Mouse (Mus musculus): Measurements from ENCODE around the gene St5. TPM values are rescaled to one million over a fixed set of nuclear protein-coding genes. Genes with fewer than 3 reads are reported as not detected.

The St5 gene
- polyA plus RNA-seq, 1 experiment from 2014 or later, result 43.4 TPM

DNA sequence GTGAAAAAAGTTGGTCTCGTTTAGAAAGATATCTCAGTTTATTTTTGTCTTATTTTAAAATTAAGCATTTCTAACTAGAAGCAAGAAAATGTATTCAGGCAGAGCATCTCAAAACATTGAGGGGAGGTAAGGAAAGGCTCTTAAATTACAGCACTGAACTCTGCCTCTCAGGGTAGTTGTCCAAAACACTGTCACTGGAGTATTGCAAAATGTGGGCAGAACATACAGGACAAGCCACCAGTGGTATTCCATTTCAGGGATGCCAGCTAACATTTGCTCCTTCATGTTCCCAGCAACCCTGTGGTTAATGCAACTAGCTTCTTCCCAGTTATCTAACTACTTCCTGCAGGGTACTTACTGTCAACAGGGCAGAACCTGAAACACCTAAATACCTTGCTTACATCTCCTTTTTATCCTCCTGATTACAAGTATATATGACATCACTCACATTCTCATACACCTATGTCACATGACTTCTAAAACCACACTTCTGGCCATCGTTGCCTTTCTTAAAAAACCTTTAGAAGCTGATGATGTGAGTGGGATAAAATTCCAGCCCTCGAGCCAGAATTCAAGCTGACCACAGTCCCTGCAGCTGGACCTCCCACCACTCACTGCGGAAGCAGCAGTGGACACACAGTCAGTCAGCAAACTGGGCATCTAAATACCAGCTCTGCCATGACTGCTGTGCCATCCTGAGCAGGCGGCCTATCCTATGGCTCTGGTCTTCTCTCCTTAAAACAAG, 33.8 kb downstream of the St5 start:
- no peak for ATAC-seq (ENCODE audit: insufficient number of reproducible peaks, insufficient read depth, low FRiP score, low TSS enrichment, low read depth)
- Histone ChIP-seq H3K27me3 (no peaks in the 10 kb centered on the region), H3K4me1 (replicated peaks) (peaks cover 21% of the 10 kb centered on the region), H3K9me3 (no peaks in the 10 kb centered on the region), H3K27ac (no peak overlapping the region), H3K4me2 (peak overlapping the region; percentile 63), H3K9ac (replicated peaks) (0 out of 2 replicates have a peak overlapping the region, but pooled peaks have one; percentile 1), H3K36me3 (no peaks in the 10 kb centered on the region), H3K4me3 (replicated peaks) (no peak overlapping the region; the same call in 1 of the 2 replicates)
- WGBS, result 75% methylated on average over 5 of the region's 5 CpGs

DNA sequence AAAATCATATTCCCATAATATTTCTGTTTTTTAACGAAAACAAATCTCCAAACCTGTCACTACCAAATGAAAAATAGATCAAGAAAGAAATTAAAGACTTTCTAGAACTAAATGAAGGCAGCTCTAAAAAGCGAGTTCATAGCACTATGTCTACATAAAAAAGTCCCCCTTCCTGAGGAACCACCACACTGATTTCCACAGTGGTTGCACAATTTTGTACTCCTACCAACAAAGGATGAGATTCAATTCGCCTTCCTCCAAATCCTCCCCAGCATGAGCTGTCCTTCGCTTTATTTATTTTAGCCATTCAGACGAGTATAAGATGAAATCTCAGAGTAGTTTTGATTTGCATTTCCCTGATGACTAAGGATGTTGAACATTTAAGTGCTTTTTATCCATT, 36.7 kb downstream of the St5 start:
- no peaks in the 10 kb centered on the region for H3K9me3 ChIP-seq
- WGBS, result 93% methylated on average over 5 of the region's 5 CpGs
- no peak overlapping the region for H3K4me2 ChIP-seq
- H3K27me3 ChIP-seq, result no peaks in the 10 kb centered on the region
- ATAC-seq (ENCODE audit: insufficient number of reproducible peaks, insufficient read depth, low FRiP score, low TSS enrichment, low read depth), result no peak
- no peaks in the 10 kb centered on the region for H3K36me3 ChIP-seq
- peaks cover 16% of the 10 kb centered on the region for H3K4me1 ChIP-seq (replicated peaks)
- no peak overlapping the region for H3K9ac ChIP-seq (replicated peaks)
- no peak overlapping the region for H3K27ac ChIP-seq
- H3K4me3 ChIP-seq (replicated peaks), result no peak overlapping the region

GRCm38 (mm10) chr7:109662626-109663025, 40.8 kb downstream of the St5 start:
- ATAC-seq (ENCODE audit: insufficient number of reproducible peaks, insufficient read depth, low FRiP score, low TSS enrichment, low read depth), result no peak
- H3K9ac ChIP-seq (replicated peaks), result no peak overlapping the region
- no peak overlapping the region for H3K27ac ChIP-seq
- H3K27me3 ChIP-seq, result no peaks in the 10 kb centered on the region
- no peaks in the 10 kb centered on the region for H3K36me3 ChIP-seq
- H3K4me1 ChIP-seq (replicated peaks), result peaks cover 9% of the 10 kb centered on the region
- no peak overlapping the region for H3K4me3 ChIP-seq (replicated peaks)
- WGBS, result 81% methylated on average over 4 of the region's 4 CpGs
- H3K4me2 ChIP-seq, result no peak overlapping the region
- H3K9me3 ChIP-seq, result no peaks in the 10 kb centered on the region

DNA sequence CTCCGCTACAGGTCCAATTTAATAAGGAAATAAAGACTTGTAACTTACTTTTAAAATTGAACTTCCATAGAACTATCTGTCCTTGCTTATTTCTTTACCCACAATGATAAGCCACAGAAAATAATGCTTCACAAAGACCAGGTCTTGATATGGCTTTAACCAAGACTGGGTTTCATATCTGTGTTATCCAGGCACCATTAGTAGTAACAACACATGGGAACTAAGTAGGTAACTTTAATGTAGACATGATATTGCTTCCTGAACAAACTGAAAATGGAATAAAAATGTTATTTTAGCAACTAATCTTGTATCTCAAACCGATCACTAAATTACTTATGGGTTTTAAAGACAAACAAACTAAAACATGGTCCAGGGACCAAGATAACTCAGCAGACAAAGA, 44.1 kb downstream of the St5 start:
- Histone ChIP-seq H3K27me3 (no peaks in the 10 kb centered on the region), H3K36me3 (peaks cover 5% of the 10 kb centered on the region; the same call in 1 of the 2 replicates), H3K9me3 (no peaks in the 10 kb centered on the region), H3K4me1 (replicated peaks) (peaks cover 9% of the 10 kb centered on the region), H3K27ac (no peak overlapping the region), H3K4me3 (replicated peaks) (no peak overlapping the region), H3K9ac (replicated peaks) (no peak overlapping the region), H3K4me2 (no peak overlapping the region)
- ATAC-seq (ENCODE audit: insufficient number of reproducible peaks, insufficient read depth, low FRiP score, low TSS enrichment, low read depth), result no peak
- WGBS, result 91% methylated on average over 2 of the region's 2 CpGs

GRCm38 (mm10) chr7:109657884-109658283, 45.5 kb downstream of the St5 start:
- ATAC-seq (ENCODE audit: insufficient number of reproducible peaks, insufficient read depth, low FRiP score, low TSS enrichment, low read depth), result no peak
- 64% methylated on average over 6 of the region's 6 CpGs for WGBS
- no peak overlapping the region for H3K9ac ChIP-seq (replicated peaks)
- no peak overlapping the region for H3K4me3 ChIP-seq (replicated peaks)
- no peaks in the 10 kb centered on the region for H3K9me3 ChIP-seq
- H3K27ac ChIP-seq, result no peak overlapping the region
- no peaks in the 10 kb centered on the region for H3K27me3 ChIP-seq
- no peak overlapping the region for H3K4me2 ChIP-seq
- peaks cover 5% of the 10 kb centered on the region; the same call in 1 of the 2 replicates for H3K36me3 ChIP-seq
- peaks cover 9% of the 10 kb centered on the region for H3K4me1 ChIP-seq (replicated peaks)

GRCm38 (mm10) chr7:109654871-109655270, 48.5 kb downstream of the St5 start:
- Histone ChIP-seq H3K27me3 (no peaks in the 10 kb centered on the region), H3K9ac (replicated peaks) (no peak overlapping the region), H3K4me2 (no peak overlapping the region), H3K27ac (no peak overlapping the region), H3K4me1 (replicated peaks) (peaks cover 5% of the 10 kb centered on the region; the same call in 1 of the 2 replicates), H3K4me3 (replicated peaks) (no peak overlapping the region), H3K36me3 (peaks cover 5% of the 10 kb centered on the region; the same call in 1 of the 2 replicates), H3K9me3 (no peaks in the 10 kb centered on the region)
- no peak for ATAC-seq (ENCODE audit: insufficient number of reproducible peaks, insufficient read depth, low FRiP score, low TSS enrichment, low read depth)
- WGBS, result 87% methylated on average over 5 of the region's 5 CpGs

DNA sequence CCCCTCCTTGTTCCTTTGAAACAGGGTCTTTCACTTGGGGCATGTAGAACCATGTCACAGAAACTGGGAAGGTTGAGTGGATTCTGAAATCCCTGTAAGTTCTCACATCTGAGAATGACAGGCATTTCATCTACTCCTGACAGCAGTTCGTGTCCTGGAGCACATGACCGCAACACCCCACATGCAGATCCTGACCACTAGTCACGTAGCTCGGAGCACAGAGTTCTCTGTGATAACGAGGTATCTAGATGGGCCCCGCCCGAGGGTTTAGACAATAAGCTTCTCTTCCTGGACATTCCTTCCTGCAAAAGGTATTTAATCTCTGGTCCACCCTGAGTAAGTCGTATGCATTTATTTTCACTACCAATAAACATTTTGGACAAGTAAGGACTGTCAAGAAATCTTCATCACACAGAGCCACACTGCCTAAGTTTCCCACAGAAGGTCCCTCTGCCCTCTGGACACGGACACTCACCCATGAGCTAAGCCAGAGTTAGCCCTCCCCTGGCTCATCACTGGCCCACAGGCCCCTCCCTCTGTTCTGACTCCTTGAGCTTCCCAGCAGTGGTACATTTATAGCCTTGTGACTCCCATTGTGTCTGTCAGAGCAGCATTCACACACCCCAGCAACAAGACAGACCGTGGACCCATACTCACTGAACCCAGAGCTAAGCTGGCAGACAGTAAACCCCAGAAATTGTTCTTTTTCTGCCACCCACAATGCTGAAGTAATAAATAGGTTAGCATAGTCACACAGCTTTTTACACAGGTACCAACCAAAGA, 54.4 kb downstream of the St5 start:
- Histone ChIP-seq H3K27me3 (no peaks in the 10 kb centered on the region), H3K9ac (replicated peaks) (no peak overlapping the region), H3K36me3 (no peaks in the 10 kb centered on the region), H3K4me2 (no peak overlapping the region), H3K27ac (no peak overlapping the region), H3K4me3 (replicated peaks) (no peak overlapping the region), H3K4me1 (replicated peaks) (0 out of 2 replicates have a peak, but pooled peaks cover 4% of the 10 kb centered on the region), H3K9me3 (no peaks in the 10 kb centered on the region)
- 80% methylated on average over 10 of the region's 10 CpGs for WGBS
- ATAC-seq (ENCODE audit: insufficient number of reproducible peaks, insufficient read depth, low FRiP score, low TSS enrichment, low read depth), result no peak

DNA sequence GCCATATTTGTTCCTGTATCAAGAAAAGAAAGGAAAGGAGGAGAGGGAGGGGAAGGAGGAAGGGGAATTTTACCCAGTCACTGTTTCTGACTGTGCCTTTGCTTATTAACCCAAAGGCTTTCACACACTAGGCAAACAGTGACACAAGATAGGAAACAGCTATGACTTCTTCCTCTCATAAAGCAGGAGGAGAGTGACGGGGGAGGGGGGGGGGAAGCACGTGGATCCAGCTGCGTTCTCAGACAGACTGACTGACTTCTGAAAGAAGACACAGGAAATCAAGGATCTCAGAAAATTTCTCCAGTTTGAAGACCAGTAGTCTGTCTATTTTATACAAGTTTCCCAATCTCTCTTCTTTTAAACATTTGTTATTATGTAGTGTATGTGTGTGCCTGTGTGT, 56.8 kb downstream of the St5 start:
- Histone ChIP-seq H3K4me2 (no peak overlapping the region), H3K27ac (no peak overlapping the region), H3K36me3 (no peaks in the 10 kb centered on the region), H3K4me3 (replicated peaks) (no peak overlapping the region), H3K9me3 (no peaks in the 10 kb centered on the region), H3K9ac (replicated peaks) (no peak overlapping the region), H3K27me3 (no peaks in the 10 kb centered on the region), H3K4me1 (replicated peaks) (peaks cover 20% of the 10 kb centered on the region)
- 37% methylated on average over 3 of the region's 3 CpGs for WGBS
- no peak for ATAC-seq (ENCODE audit: insufficient number of reproducible peaks, insufficient read depth, low FRiP score, low TSS enrichment, low read depth)

DNA sequence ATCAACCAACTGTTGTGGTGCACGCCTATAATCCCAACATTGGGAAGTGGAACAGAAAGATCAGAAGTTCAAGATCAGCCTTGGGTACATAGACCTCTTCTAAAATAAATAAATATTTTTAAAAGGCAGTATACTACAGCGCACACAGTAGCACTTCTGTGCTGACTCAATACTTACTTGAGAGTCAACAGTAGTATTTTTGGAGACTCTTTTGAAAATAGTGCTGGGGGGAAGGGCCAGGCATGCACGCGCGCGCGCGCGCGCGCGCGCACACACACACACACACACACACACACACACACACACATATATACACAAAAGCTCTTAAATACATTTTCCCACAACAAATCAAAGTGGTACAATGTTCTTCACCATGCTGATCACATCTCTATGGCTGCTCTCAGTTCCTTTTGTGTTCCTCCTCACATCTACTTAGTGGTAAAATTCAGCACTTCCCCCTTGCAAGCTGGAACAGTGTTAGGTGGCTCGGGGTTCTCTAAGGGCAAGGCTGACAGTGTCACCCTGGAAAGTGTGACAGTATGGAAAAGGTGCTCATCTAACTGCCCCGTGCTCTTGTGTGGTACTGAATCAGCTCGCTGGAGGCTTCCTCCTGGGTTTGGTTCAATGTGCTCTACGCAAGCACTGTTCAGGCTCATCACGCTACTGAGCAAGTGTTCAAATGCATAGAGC, 60.0 kb downstream of the St5 start:
- Histone ChIP-seq H3K9ac (replicated peaks) (no peak overlapping the region), H3K4me3 (replicated peaks) (no peak overlapping the region), H3K36me3 (no peaks in the 10 kb centered on the region), H3K4me2 (no peak overlapping the region), H3K27ac (no peak overlapping the region), H3K4me1 (replicated peaks) (peaks cover 31% of the 10 kb centered on the region), H3K9me3 (no peaks in the 10 kb centered on the region), H3K27me3 (no peaks in the 10 kb centered on the region)
- no peak for ATAC-seq (ENCODE audit: insufficient number of reproducible peaks, insufficient read depth, low FRiP score, low TSS enrichment, low read depth)
- 94% methylated on average over 18 of the region's 18 CpGs for WGBS

- Histone ChIP-seq H3K9ac (replicated peaks) (no peak overlapping the region), H3K36me3 (no peaks in the 10 kb centered on the region), H3K9me3 (no peaks in the 10 kb centered on the region), H3K27ac (no peak overlapping the region; the same call in 1 of the 2 replicates), H3K4me3 (replicated peaks) (no peak overlapping the region), H3K4me2 (no peak overlapping the region), H3K27me3 (no peaks in the 10 kb centered on the region), H3K4me1 (replicated peaks) (peaks cover 42% of the 10 kb centered on the region)
- no peak for ATAC-seq (ENCODE audit: insufficient number of reproducible peaks, insufficient read depth, low FRiP score, low TSS enrichment, low read depth)
- WGBS, result 64% methylated on average over 1 of the region's 1 CpGs
Observed at GRCm38 (mm10) chr7:109641963-109642362, 61.4 kb downstream of the St5 start.

DNA sequence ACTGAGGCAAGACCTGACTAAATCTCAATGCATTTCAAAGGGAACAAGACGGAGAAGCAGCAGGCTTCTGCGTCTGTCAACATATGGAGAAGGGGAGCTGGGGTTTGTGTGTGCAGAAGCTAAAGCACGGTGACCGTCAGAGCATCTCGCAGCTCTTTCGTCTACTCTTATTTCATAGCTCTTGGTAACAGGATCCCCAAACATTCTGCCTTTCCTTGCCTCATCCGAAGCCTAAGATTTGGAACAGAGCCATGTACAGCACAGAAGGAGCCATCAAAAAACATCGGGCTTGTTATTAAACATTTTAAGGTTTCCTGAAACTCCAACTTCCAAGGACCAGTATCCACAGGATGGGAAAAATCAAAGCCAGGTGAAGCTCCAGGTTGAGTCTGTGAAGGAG, 62.3 kb downstream of the St5 start:
- H3K4me2 ChIP-seq, result no peak overlapping the region; the same call in 1 of the 2 replicates
- no peak overlapping the region for H3K4me3 ChIP-seq (replicated peaks)
- H3K9ac ChIP-seq (replicated peaks), result no peak overlapping the region
- H3K27me3 ChIP-seq, result no peaks in the 10 kb centered on the region
- peaks cover 42% of the 10 kb centered on the region for H3K4me1 ChIP-seq (replicated peaks)
- no peaks in the 10 kb centered on the region for H3K9me3 ChIP-seq
- H3K36me3 ChIP-seq, result no peaks in the 10 kb centered on the region
- WGBS, result 52% methylated on average over 8 of the region's 8 CpGs
- H3K27ac ChIP-seq, result peak overlapping the region; percentile 46; the same call in 1 of the 2 replicates
- 0 out of 2 replicates have a peak, but pooled peaks have one; percentile 40 for ATAC-seq (ENCODE audit: insufficient number of reproducible peaks, insufficient read depth, low FRiP score, low TSS enrichment, low read depth)

Measured in limb, embryonic 12.5 days (tissue).